Mouse (Mus musculus) heart, postnatal 14 days (tissue): ENCODE data around the gene Camk2g. TPM values are rescaled to one million over a fixed set of nuclear protein-coding genes. Genes with fewer than 3 reads are reported as not detected.

Experiments used
- DNase-seq, 2 experiments: peaks; one replicate each; pipeline ENCODE4 v3.0.0; 2021 to 2022
- intact Hi-C: fragments of 180-260 bp; cut with DNase I; formaldehyde crosslinking; loops from one replicate; pipeline ENCODE4 v1.15.1; 2025
- total RNA-seq, 2 experiments: library from RNA; stranded (reverse); gene quantifications; 2 replicates each; pipeline ENCODE4 v1.2.3; 2021

Gene Camk2g
- total RNA-seq, 2 experiments from 2014 or later, result 40.8 to 42.3 TPM

GRCm38 (mm10) chr14:20749494-20750051 is 44.3 kb downstream of the Camk2g start:
- DNase-seq, result no peak
- intact Hi-C loops, result no loop called here

DNA sequence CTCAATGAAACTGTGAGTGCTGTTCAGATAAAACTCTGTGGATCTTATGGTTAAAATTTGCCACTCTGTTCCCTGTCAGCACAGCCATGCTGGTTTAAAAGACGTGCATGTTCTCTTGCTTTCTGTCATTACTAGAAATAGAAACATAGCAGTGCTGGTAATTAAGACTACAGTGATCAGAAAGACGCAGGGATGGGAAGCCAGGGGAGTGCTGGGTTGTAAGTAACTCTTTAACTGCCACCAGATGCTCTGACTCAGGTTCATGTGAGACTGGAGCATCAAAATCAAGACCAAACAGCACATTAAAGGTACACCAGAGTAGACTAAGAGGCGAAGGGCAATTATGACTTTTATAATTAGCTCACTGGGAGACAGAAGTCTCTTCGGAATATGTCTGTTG is 45.5 kb downstream of the Camk2g start:
- no peak for DNase-seq
- intact Hi-C loops, result no loop called here

DNA sequence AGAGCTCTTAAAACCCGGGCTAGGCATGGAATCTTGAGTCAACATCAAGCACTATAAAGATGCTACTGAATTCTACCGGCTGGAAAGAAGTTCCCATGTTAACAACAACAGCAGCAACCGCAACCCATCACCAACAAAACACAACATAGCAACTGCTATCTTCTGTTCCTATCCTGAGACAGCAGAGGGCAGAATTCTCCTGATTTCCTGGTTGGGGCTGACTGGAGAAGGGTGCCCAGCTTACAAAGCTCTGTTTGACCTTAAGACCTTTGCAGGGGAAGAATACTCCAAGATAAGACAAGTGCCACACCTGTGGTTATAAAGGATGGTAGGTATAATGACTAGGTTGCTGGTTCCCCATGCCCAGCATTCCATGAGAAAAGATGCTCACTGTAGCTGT is 47.0 kb downstream of the Camk2g start:
- intact Hi-C loops, result no loop called here
- DNase-seq, result no peak

DNA sequence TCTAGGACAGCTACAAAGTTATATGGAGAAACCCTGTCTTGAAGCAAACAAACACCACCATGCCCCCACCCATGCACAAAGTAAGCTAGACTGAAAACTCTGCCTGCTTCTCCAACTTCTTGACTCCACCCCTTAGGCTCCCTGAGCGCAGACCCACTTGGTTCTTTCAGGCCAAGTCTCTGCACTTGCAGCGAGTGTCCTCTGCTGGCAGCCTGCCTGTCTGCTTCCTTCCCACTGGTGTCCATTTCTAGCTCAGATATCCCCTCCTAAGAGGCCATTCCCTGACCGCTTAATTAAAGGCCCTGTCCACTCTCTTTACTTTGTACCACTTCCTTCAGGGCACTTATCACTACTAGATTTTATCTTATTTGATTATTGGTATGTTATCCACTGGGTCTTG is 50.3 kb downstream of the Camk2g start:
- intact Hi-C loops, result no loop called here
- peak; percentile 42 to 50 for DNase-seq

DNA sequence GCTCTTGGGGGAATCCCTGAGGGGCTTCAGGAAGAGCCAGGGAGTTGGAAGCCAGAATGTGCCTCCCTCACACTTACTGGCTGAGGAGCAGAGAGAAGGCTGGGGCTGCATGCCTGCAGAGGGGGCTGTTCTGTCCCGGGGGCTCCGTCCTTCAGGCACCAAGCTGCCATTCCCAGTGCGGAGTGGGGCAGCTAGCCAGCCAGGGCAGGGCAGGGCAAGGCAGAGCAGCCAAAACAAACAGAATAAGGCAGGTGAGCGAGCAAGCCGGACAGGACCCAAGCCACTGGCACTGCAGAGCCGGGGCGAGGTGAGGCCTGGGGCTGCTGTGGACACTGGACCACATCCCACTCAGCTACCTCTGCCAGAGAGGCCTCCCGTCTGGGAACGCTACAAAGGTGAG is 52.6 kb downstream of the Camk2g start:
- intact Hi-C loops, result no loop called here
- DNase-seq, result no peak

DNA sequence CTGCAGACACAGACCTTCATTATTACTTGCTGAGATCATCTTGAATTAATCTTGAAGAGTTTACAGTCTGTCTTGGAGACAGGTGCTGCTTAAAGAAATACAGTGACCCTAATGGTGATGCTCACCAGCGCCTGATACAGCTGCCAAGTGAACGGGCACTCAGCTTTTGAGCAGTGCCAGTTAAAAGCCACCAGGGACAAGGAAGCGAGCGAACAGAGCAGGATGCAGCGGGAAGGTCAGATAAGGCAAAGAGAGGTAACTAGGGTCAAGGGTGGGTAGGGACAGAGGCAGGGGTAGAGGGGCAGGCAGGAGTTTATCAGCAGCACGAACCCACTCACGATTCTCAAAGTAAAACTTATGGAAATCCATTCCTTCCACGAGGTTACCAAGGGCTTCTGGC is 55.4 kb downstream of the Camk2g start:
- no peak for DNase-seq
- intact Hi-C loops, result loop anchor here (2.0 kb wide), 1 partner anchor 24 kb away; no protein-coding TSS in a partner anchor

- peak; percentile 63 to 70 for DNase-seq
- intact Hi-C loops, result no loop called here
Observed at GRCm38 (mm10) chr14:20737306-20737705, 56.6 kb downstream of the Camk2g start.

DNA sequence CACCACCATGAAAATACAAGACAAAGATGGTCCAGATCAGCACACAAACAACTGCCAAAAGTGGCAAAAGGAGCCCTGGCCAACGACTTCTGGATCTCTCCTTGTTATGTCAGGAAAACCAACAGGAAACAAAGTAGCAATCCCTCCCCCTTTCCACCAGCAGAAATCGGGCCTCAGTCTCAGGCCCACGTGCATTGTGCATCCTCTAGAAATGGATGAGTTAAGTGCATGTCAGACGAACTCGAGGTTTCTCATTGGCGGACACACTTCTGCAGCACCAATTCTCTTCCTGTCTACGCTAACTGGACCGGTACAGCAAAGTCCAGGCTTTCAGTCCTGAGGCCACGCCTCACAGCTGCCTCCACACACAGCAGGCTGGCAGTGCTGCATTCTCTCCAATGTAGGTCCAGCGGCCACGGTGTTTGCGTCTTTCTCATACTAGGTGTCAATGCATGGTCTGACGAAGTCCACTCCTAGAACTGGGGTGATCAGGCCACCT is 57.9 kb downstream of the Camk2g start:
- DNase-seq, result no peak
- intact Hi-C loops, result no loop called here

GRCm38 (mm10) chr14:20735052-20735451 is 58.8 kb downstream of the Camk2g start:
- DNase-seq, result no peak
- intact Hi-C loops, result no loop called here

GRCm38 (mm10) chr14:20733952-20734774 is 59.7 kb downstream of the Camk2g start, which contains the start of gene Ndst2:
TSS of gene Ndst2 (minus strand) at chr14:20734562.
- intact Hi-C loops, result no loop called here
- DNase-seq, result peak; percentile 90 to 91

DNA sequence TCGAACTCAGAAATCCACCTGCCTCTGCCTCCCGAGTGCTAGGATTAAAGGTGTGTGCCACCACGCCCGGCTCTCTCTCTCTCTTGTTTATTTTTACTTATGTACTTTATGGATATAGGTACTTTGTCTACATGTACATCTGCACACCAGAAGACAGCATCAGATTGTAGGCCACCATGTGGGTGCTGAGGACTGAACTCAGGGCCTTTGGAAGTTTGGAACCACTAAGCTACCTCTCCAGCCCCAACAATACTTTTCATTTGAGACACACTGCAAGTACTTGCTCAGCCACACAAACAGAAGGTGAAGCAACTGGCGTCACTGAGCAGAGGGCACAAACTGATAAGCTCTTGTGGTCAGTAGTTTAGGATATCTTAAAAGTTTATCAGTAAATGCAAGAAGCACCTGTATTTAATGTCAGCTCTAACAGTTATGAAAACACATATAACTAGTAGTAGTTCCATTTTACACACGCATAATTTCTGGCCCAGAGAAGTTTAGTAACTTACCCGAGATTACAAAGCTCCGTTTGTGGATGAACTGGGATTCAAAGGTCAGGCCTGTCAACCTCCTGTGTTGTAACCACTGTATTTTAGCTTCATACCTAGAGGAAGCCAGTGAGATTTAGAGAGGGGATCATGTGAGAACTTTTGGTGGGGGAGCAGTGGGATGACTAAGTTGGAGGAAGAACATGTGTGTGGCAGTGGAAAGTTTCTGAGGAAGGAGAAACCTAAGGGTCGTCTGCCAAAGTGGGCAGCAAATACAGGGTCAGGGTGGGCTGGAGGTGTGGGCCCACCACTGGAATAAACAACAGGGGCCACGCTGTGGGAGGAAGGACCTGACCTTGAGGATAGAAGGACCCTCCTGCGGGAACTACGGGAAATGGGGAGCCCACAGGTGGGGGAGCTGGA is 60.6 kb downstream of the Camk2g start:
- intact Hi-C loops, result no loop called here
- no peak for DNase-seq

- intact Hi-C loops, result no loop called here
- no peak for DNase-seq
Observed at GRCm38 (mm10) chr14:20730853-20731602, 62.9 kb downstream of the Camk2g start.

GRCm38 (mm10) chr14:20729871-20730270 is 64.0 kb downstream of the Camk2g start:
- intact Hi-C loops, result no loop called here
- no peak for DNase-seq

GRCm38 (mm10) chr14:20725660-20726339 is 68.1 kb downstream of the Camk2g start:
- no peak for DNase-seq
- intact Hi-C loops, result loop anchor here (2.0 kb wide), 1 partner anchor 13 kb away; no protein-coding TSS in a partner anchor

- intact Hi-C loops, result loop anchor here (5.0 kb wide), 2 partner anchors 148 to 1108 kb away; no protein-coding TSS in a partner anchor
- peak; percentile 67 to 82 for DNase-seq
Observed at GRCm38 (mm10) chr14:20724043-20724442, 69.8 kb downstream of the Camk2g start.

DNA sequence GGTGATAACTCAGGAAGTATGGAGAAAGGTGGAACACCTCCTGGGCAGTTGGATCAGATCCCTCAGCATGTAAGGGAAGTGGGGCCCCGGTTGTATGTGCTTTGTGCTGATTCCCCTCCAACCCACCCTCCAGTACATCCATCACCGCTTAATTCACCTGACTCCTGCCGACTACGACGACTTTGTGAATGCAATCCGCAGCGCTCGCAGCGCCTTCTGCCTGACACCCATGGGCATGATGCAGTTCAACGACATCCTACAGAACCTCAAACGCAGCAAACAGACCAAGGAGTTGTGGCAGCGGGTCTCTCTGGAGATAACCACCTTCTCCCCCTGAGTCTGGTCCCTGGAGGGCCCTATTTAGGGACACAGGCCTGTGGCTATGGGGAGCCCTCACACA is 70.9 kb downstream of the Camk2g start:
- intact Hi-C loops, result loop anchor here (5.0 kb wide), 2 partner anchors 149 to 1109 kb away; no protein-coding TSS in a partner anchor
- DNase-seq, result no peak

GRCm38 (mm10) chr14:20721371-20721770 is 72.5 kb downstream of the Camk2g start:
- DNase-seq, result no peak
- intact Hi-C loops, result loop anchor here (5.0 kb wide), 2 partner anchors 151 to 1111 kb away; no protein-coding TSS in a partner anchor

GRCm38 (mm10) chr14:20719767-20720166 is 74.1 kb downstream of the Camk2g start:
- intact Hi-C loops, result loop anchor here (5.0 kb wide), 2 partner anchors 153 to 1113 kb away; no protein-coding TSS in a partner anchor
- no peak for DNase-seq

- intact Hi-C loops, result no loop called here
Observed at GRCm38 (mm10) chr14:20718443-20718842, 75.4 kb downstream of the Camk2g start.

More at GRCm38 (mm10) chr14:20718443-20718842, 75.4 kb downstream of the Camk2g start:
- no peak for DNase-seq
